In the genomic region with DNA sequence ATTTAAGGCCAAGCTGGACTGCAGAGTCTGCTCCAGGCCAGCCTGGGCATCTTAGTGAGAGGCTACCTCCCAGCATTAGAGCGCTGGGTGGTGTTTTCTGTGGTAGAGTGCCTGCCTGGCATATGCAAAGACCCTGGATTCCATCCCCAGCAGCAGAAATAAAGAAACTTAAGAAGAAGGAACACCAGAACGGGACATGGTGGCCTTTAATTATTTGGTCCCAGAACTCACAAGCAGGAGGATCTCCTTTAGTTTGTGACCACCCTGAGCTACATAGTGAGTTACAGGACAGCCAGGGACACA, we compare ENCODE assay signal across 7 mouse cellular contexts. TPM values are rescaled to one million over a fixed set of nuclear protein-coding genes. Genes with fewer than 3 reads are reported as not detected.
DNase-seq lines count a peak whose midpoint lies in the region; ATAC-seq and TF ChIP-seq lines count a peak whose summit lies in the region.

No protein-coding gene starts in this region.

- peak overlapping the region; percentile 48; the same call in 1 of the 2 replicates for H3K9ac ChIP-seq in limb, embryonic 14.5 days (ENCODE audit: low read depth, low read length, severe bottlenecking)
- no peak overlapping the region; the same call in 1 of the 2 replicates for H3K9ac ChIP-seq in stomach, embryonic 15.5 days

- H3K4me1 ChIP-seq in megakaryocyte, embryonic 14.5 days = peaks cover 83% of the 10 kb centered on the region
- H3K4me1 ChIP-seq in forebrain, embryonic 10.5 days = peaks cover 45% of the 10 kb centered on the region
- H3K4me1 ChIP-seq in limb, embryonic 14.5 days (ENCODE audit: control insufficient read depth, insufficient read depth, low read length) = peaks cover 3% of the 10 kb centered on the region; the same call in 1 of the 2 replicates
- H3K4me1 ChIP-seq in stomach, embryonic 15.5 days = peaks cover 24% of the 10 kb centered on the region

- no peak for DNase-seq in forebrain, embryonic 10.5 days (ENCODE audit: extremely low spot score, low spot score)
- DNase-seq in limb, embryonic 14.5 days (ENCODE audit: low spot score) = no peak
- no peak for DNase-seq in right cerebral cortex, postnatal 36 days (ENCODE audit: low spot score in 2 of 2)
- no peak for DNase-seq in gastrocnemius, adult 18-20 months (ENCODE audit: low spot score)

- TF ChIP-seq POLR2A in limb, embryonic 14.5 days (IDR thresholded peaks at IDR 0.05; ENCODE audit: borderline replicate concordance, extremely low read depth, insufficient read depth, insufficient read length) = no peak

- no peaks in the 10 kb centered on the region for H3K9me3 ChIP-seq in megakaryocyte, embryonic 14.5 days
- H3K9me3 ChIP-seq in forebrain, embryonic 10.5 days = no peaks in the 10 kb centered on the region
- H3K9me3 ChIP-seq in limb, embryonic 14.5 days (ENCODE audit: control insufficient read depth, low read length) = no peaks in the 10 kb centered on the region
- no peaks in the 10 kb centered on the region for H3K9me3 ChIP-seq in stomach, embryonic 15.5 days

- peak overlapping the region; percentile 91 for H3K27ac ChIP-seq in forebrain, embryonic 10.5 days
- H3K27ac ChIP-seq in limb, embryonic 14.5 days (replicated peaks; ENCODE audit: low read depth, low read length) = peak overlapping the region; percentile 63
- peak overlapping the region; percentile 98 for H3K27ac ChIP-seq in stomach, embryonic 15.5 days

- H3K27me3 ChIP-seq in megakaryocyte, embryonic 14.5 days (replicated peaks) = no peaks in the 10 kb centered on the region
- H3K27me3 ChIP-seq in forebrain, embryonic 10.5 days (ENCODE audit: poor library complexity, severe bottlenecking) = peaks cover 16% of the 10 kb centered on the region
- peaks cover 3% of the 10 kb centered on the region; the same call in 1 of the 2 replicates for H3K27me3 ChIP-seq in limb, embryonic 14.5 days (ENCODE audit: control insufficient read depth, insufficient read depth, low read length)
- H3K27me3 ChIP-seq in stomach, embryonic 15.5 days (replicated peaks) = no peaks in the 10 kb centered on the region; the same call in 1 of the 2 replicates

- no peak for ATAC-seq in megakaryocyte, adult 5-6 weeks (ENCODE audit: poor library complexity, severe bottlenecking)
- no peak for ATAC-seq in limb, embryonic 14.5 days (ENCODE audit: low FRiP score, low read depth)
- no peak for ATAC-seq in stomach, embryonic 15.5 days (ENCODE audit: insufficient read depth, low FRiP score, low read depth)

- peak overlapping the region; percentile 95 for H3K4me3 ChIP-seq in megakaryocyte, embryonic 14.5 days (replicated peaks)
- H3K4me3 ChIP-seq in forebrain, embryonic 10.5 days = peak overlapping the region; percentile 63
- peak overlapping the region; percentile 56 for H3K4me3 ChIP-seq in limb, embryonic 14.5 days (replicated peaks; ENCODE audit: low read length)
- peak overlapping the region; percentile 65 for H3K4me3 ChIP-seq in stomach, embryonic 15.5 days (replicated peaks)

- peaks cover 58% of the 10 kb centered on the region for H3K36me3 ChIP-seq in megakaryocyte, embryonic 14.5 days (replicated peaks; ENCODE audit: low read length)
- H3K36me3 ChIP-seq in forebrain, embryonic 10.5 days (replicated peaks) = peaks cover 28% of the 10 kb centered on the region
- peaks cover 13% of the 10 kb centered on the region for H3K36me3 ChIP-seq in limb, embryonic 14.5 days (ENCODE audit: control insufficient read depth, insufficient read depth, low read length)
- H3K36me3 ChIP-seq in stomach, embryonic 15.5 days = peaks cover 11% of the 10 kb centered on the region; the same call in 1 of the 2 replicates

- WGBS in forebrain, embryonic 10.5 days = 25% methylated on average over 2 of the region's 2 CpGs
- 26% methylated on average over 2 of the region's 2 CpGs for WGBS in limb, embryonic 14.5 days
- 29% methylated on average over 2 of the region's 2 CpGs for WGBS in stomach, embryonic 15.5 days

- peak overlapping the region; percentile 77 for H3K4me2 ChIP-seq in limb, embryonic 14.5 days (replicated peaks; ENCODE audit: low read depth, low read length, severe bottlenecking)
- H3K4me2 ChIP-seq in stomach, embryonic 15.5 days = peak overlapping the region; percentile 66

RNA-seq across cellular contexts. Expression of gene Yju2, which starts 0.4 kb away (rescaled TPM):
- polyA plus RNA-seq in megakaryocyte, embryonic 14.5 days (2012; ENCODE audit: insufficient read depth, low replicate concordance) = 15.6 and 33.1 TPM in 2 replicates
- total RNA-seq in megakaryocyte, adult 5-6 weeks (2015) = 6.3 and 10.9 TPM in 2 replicates
- 14.7 and 17.1 TPM in 2 replicates for total RNA-seq in megakaryocyte, adult 5-6 weeks (2017)
- polyA plus RNA-seq in forebrain, embryonic 10.5 days (2016; fragmentation: Nextera tagmentation; extraction: Ambion mirVana) = 29.2 and 30.4 TPM in 2 replicates
- 9.3 and 13.3 TPM in 2 replicates for polyA plus RNA-seq in limb, embryonic 14.5 days (2012; rRNA removed)
- 16.7 and 19.2 TPM in 2 replicates for polyA plus RNA-seq in limb, embryonic 14.5 days (2014; fragmentation: Nextera tagmentation; extraction: Ambion mirVana)
- 22.0 and 24.8 TPM in 2 replicates for polyA plus RNA-seq in stomach, embryonic 15.5 days (2015; fragmentation: Nextera tagmentation; extraction: Ambion mirVana)
- total RNA-seq in gastrocnemius, adult 18-20 months (2021) = 1 to 10 TPM; 7.4 to 8.0 TPM

RNA-seq across cellular contexts. Expression of gene Ebi3, which starts 6.1 kb away (rescaled TPM):
- polyA plus RNA-seq in megakaryocyte, embryonic 14.5 days (2012; ENCODE audit: insufficient read depth, low replicate concordance) = 114 and 143 TPM in 2 replicates
- total RNA-seq in megakaryocyte, adult 5-6 weeks (2015) = 31.8 and 36.1 TPM in 2 replicates
- 16.6 and 34.0 TPM in 2 replicates for total RNA-seq in megakaryocyte, adult 5-6 weeks (2017)
- polyA plus RNA-seq in forebrain, embryonic 10.5 days (2016; fragmentation: Nextera tagmentation; extraction: Ambion mirVana) = 1.4 and 1.9 TPM in 2 replicates
- polyA plus RNA-seq in limb, embryonic 14.5 days (2012; rRNA removed) = 2.3 and 2.8 TPM in 2 replicates
- 1.7 and 2.2 TPM in 2 replicates for polyA plus RNA-seq in limb, embryonic 14.5 days (2014; fragmentation: Nextera tagmentation; extraction: Ambion mirVana)
- 4.1 TPM in 2 replicates for polyA plus RNA-seq in stomach, embryonic 15.5 days (2015; fragmentation: Nextera tagmentation; extraction: Ambion mirVana)
- under 1 TPM; 0.27 to 0.38 TPM for total RNA-seq in gastrocnemius, adult 18-20 months (2021)

RNA-seq across cellular contexts. Expression of gene Zfp119b, which starts 9.2 kb away (rescaled TPM):
- 0.12 TPM in 1 of 2 replicates, not detected in the other for polyA plus RNA-seq in megakaryocyte, embryonic 14.5 days (2012; ENCODE audit: insufficient read depth, low replicate concordance)
- 9.1 and 12.0 TPM in 2 replicates for total RNA-seq in megakaryocyte, adult 5-6 weeks (2015)
- 4.6 and 7.0 TPM in 2 replicates for total RNA-seq in megakaryocyte, adult 5-6 weeks (2017)
- 6.4 and 6.6 TPM in 2 replicates for polyA plus RNA-seq in forebrain, embryonic 10.5 days (2016; fragmentation: Nextera tagmentation; extraction: Ambion mirVana)
- polyA plus RNA-seq in limb, embryonic 14.5 days (2012; rRNA removed) = 1.9 and 3.5 TPM in 2 replicates
- 7.1 and 8.3 TPM in 2 replicates for polyA plus RNA-seq in limb, embryonic 14.5 days (2014; fragmentation: Nextera tagmentation; extraction: Ambion mirVana)
- 6.1 and 6.9 TPM in 2 replicates for polyA plus RNA-seq in stomach, embryonic 15.5 days (2015; fragmentation: Nextera tagmentation; extraction: Ambion mirVana)
- 1 to 10 TPM; 3.0 to 3.2 TPM for total RNA-seq in gastrocnemius, adult 18-20 months (2021)

RNA-seq across cellular contexts. Expression of gene Shd, which starts 11.7 kb away (rescaled TPM):
- 2.9 and 15.1 TPM in 2 replicates for polyA plus RNA-seq in megakaryocyte, embryonic 14.5 days (2012; ENCODE audit: insufficient read depth, low replicate concordance)
- not detected in 2 replicates for total RNA-seq in megakaryocyte, adult 5-6 weeks (2015)
- total RNA-seq in megakaryocyte, adult 5-6 weeks (2017) = 0.88 TPM in 1 of 2 replicates, not detected in the other
- polyA plus RNA-seq in forebrain, embryonic 10.5 days (2016; fragmentation: Nextera tagmentation; extraction: Ambion mirVana) = 42.1 and 50.3 TPM in 2 replicates
- 58.0 and 77.5 TPM in 2 replicates for polyA plus RNA-seq in limb, embryonic 14.5 days (2012; rRNA removed)
- polyA plus RNA-seq in limb, embryonic 14.5 days (2014; fragmentation: Nextera tagmentation; extraction: Ambion mirVana) = 25.8 and 33.7 TPM in 2 replicates
- 10.4 and 11.1 TPM in 2 replicates for polyA plus RNA-seq in stomach, embryonic 15.5 days (2015; fragmentation: Nextera tagmentation; extraction: Ambion mirVana)
- total RNA-seq in gastrocnemius, adult 18-20 months (2021) = under 1 TPM in 1 of 2 experiments, not detected in 1; 0.34 TPM

RNA-seq across cellular contexts. Expression of gene Fsd1, which starts 27.8 kb away (rescaled TPM):
- not detected in 2 replicates for polyA plus RNA-seq in megakaryocyte, embryonic 14.5 days (2012; ENCODE audit: insufficient read depth, low replicate concordance)
- not detected in 2 replicates for total RNA-seq in megakaryocyte, adult 5-6 weeks (2015)
- total RNA-seq in megakaryocyte, adult 5-6 weeks (2017) = not detected in 2 replicates
- polyA plus RNA-seq in forebrain, embryonic 10.5 days (2016; fragmentation: Nextera tagmentation; extraction: Ambion mirVana) = 74.4 and 80.9 TPM in 2 replicates
- polyA plus RNA-seq in limb, embryonic 14.5 days (2012; rRNA removed) = 27.5 and 29.4 TPM in 2 replicates
- polyA plus RNA-seq in limb, embryonic 14.5 days (2014; fragmentation: Nextera tagmentation; extraction: Ambion mirVana) = 14.2 and 18.7 TPM in 2 replicates
- 9.8 and 11.7 TPM in 2 replicates for polyA plus RNA-seq in stomach, embryonic 15.5 days (2015; fragmentation: Nextera tagmentation; extraction: Ambion mirVana)
- total RNA-seq in gastrocnemius, adult 18-20 months (2021) = not detected

Comparison
In these comparisons a context has a peak if more than half of its experiments do, and no peak if none do; other contexts are left out.
1. RNA of gene Ebi3, which starts 6.1 kb away (polyA plus RNA-seq): 114 to 143 TPM in megakaryocyte, embryonic 14.5 days; 4.1 TPM in stomach, embryonic 15.5 days, 1.7 to 2.8 TPM in limb, embryonic 14.5 days and 1.4 to 1.9 TPM in forebrain, embryonic 10.5 days; every median in the first group is over 10 times any median in the second.
2. Peak in every context shown above with its lines, with median percentiles within 50 percentile points of each other: H3K4me3 ChIP-seq and H3K27ac ChIP-seq.